Mouse (Mus musculus) lung, embryonic 16.5 days (tissue): Measurements from ENCODE around the gene Cyp2d12. TPM values are rescaled to one million over a fixed set of nuclear protein-coding genes. Genes with fewer than 3 reads are reported as not detected.
"Not testable (repeated sequence)": the region's sequence is repeated elsewhere in the genome, so short reads cannot be mapped to it uniquely, and the experiment has no call there.

ENCODE experiments used
- ATAC-seq: fragments of 200-750 bp; cut with Nextera tagmentation; 2 replicates; pipeline ENCODE4 v1.8.0; 2017; ENCODE audit warnings: low read depth, mild to moderate bottlenecking, moderate library complexity
- H3K27ac ChIP-seq: fragments of 300-500 bp; sonication (generic); 2 replicates; pipeline ENCODE4 v1.5.1; 2014; ENCODE audit warnings: mild to moderate bottlenecking, control low read depth, low read length
- H3K27me3 ChIP-seq: fragments of 300-500 bp; sonication (generic); 2 replicates; pipeline ENCODE4 v1.6.1; 2014; ENCODE audit warnings: low read depth, low read length, mixed read lengths; ENCODE audit not compliant: control insufficient read depth, insufficient read depth
- H3K36me3 ChIP-seq: fragments of 300-500 bp; sonication (generic); 2 replicates; pipeline ENCODE4 v1.6.1; 2014; ENCODE audit warnings: low read length; ENCODE audit not compliant: control insufficient read depth, insufficient read depth
- H3K4me1 ChIP-seq: fragments of 300-500 bp; sonication (generic); replicated peaks from 2 replicates; pipeline ENCODE4 v1.6.1; 2014; ENCODE audit warnings: low read length, mixed read lengths; ENCODE audit not compliant: control insufficient read depth, insufficient read depth
- H3K4me2 ChIP-seq: fragments of 300-500 bp; sonication (generic); 2 replicates; pipeline ENCODE4 v1.6.1; 2014; ENCODE audit warnings: low read depth, low read length, control low read depth
- H3K4me3 ChIP-seq: fragments of 300-500 bp; sonication (generic); 2 replicates; pipeline ENCODE4 v1.5.1; 2014; ENCODE audit warnings: mild to moderate bottlenecking, low read length, control low read depth
- H3K9ac ChIP-seq: fragments of 300-500 bp; sonication (generic); 2 replicates; pipeline ENCODE4 v1.6.1; 2014; ENCODE audit warnings: low read length, control low read depth
- H3K9me3 ChIP-seq: fragments of 300-500 bp; sonication (generic); 2 replicates; pipeline ENCODE4 v1.6.1; 2016; ENCODE audit warnings: low read length; ENCODE audit not compliant: control insufficient read depth
- WGBS: fragments of 180-500 bp; shearing (Covaris S2); extraction: QIAGEN DNeasy Blood & Tissue Kit; methylation state at CpG from one replicate; pipeline ENCODE4 v1.1.7; 2014; 5-methylcytosine and 5-hydroxymethylcytosine counted together
- polyA plus RNA-seq: library from polyadenylated mRNA; unstranded; fragments of >200 nt; fragmentation: Nextera tagmentation; extraction: Ambion mirVana; gene quantifications from 2 replicates; pipeline ENCODE4 v1.2.1, GENCODE M21; 2015

The Cyp2d12 gene
- polyA plus RNA-seq = not detected in 2 replicates

DNA sequence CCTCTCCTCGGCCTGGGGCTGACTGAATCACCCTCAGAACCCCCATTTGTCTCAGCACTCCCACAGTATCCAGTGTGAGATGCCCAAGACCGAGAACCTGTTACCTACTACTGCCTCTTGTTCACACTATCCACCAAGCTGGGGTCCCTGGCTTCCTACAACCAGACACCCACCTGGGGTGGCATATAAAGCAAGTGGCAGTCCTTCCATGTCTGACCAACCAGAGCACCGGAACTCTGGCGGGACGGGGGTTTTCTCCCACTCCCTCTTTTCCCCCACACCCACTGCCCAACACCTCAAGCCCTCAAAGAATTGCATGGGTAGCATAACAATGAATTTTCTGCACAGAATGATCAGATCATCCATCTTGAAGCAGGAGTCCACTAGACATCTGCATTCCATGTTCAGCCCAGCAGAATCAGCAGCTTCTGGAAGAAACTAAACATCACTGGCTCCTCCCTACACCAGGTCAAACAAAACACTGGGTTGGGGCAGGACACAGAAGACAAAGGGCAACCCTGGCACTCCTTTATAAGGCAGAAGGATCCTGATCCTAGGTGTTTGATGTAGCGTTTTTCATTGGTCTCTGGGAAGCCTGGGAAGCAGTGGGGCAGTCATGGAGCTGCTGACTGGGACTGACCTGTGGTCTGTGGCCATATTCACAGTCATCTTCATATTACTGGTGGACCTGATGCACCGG, at the start of gene Cyp2d12:
Cyp2d12 (plus strand) TSS at position 542 of the 700 bp plus-strand sequence.
- WGBS = 72% methylated on average over 7 of the region's 7 CpGs
- H3K36me3 ChIP-seq = no peaks in the 10 kb centered on the region

DNA sequence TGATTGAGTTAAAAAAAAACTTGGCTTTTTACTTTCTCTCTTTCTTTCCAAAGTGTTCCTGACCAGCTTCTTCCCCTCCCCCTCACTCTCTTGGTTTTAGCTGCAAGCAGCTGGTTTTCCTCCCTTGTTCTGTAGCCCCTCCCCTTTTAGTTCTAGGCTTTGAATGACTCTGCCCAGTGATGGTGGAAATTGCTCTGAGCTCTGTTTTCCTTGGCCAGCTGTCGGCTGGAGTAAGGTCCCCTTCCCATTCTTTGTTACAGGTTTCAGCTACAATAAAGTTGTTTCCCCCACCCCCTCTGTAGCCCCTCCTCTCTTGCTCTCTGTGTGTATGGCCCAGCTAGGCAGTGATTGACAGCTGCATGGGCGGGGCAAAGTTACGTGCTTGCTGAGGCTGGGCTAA, 47.9 kb upstream of the Cyp2d12 start:
- H3K9me3 ChIP-seq = 0 out of 2 replicates have a peak, but pooled peaks cover 2% of the 10 kb centered on the region
- no peak for ATAC-seq
- no peak overlapping the region for H3K9ac ChIP-seq
- H3K27ac ChIP-seq = no peak overlapping the region
- H3K36me3 ChIP-seq = no peaks in the 10 kb centered on the region
- H3K27me3 ChIP-seq = no peaks in the 10 kb centered on the region
- H3K4me3 ChIP-seq = no peak overlapping the region
- H3K4me2 ChIP-seq = no peak overlapping the region
- no peaks in the 10 kb centered on the region for H3K4me1 ChIP-seq
- WGBS = 81% methylated on average over 3 of the region's 3 CpGs

More for the DNA sequence above, at the start of gene Cyp2d12:
- no peak within 1 kb of the TSS for H3K4me3 ChIP-seq
- H3K9ac ChIP-seq = no peak within 1 kb of the TSS
- H3K27me3 ChIP-seq = no peaks in the 10 kb centered on the region
- H3K9me3 ChIP-seq = peaks cover 6% of the 10 kb centered on the region; the same call in 1 of the 2 replicates
- no peak within 1 kb of the TSS for H3K27ac ChIP-seq
- ATAC-seq = no peak
- no peak within 1 kb of the TSS for H3K4me2 ChIP-seq
- no peaks in the 10 kb centered on the region for H3K4me1 ChIP-seq

DNA sequence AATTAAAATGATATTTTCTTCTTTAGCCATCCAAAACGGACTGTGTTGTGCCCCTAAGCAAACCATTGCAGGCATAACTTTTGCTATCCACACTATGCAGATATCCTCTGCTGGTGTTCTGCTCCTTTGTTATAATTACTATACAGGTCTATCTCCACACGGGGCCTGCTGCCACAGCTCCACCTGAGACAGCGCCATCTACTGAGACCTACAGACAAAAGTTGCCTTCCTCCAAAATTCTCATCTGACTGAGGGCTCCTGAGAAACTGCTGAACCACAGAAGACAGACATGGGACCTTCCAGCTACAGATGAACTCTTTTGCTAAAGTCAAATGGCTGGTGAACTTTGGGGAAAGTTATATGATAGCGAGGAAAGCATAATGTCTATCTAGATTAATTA, 47.1 kb upstream of the Cyp2d12 start:
- not testable (repeated sequence) for H3K36me3 ChIP-seq, H3K27ac ChIP-seq, H3K27me3 ChIP-seq, H3K4me2 ChIP-seq, H3K4me1 ChIP-seq, ATAC-seq, H3K9me3 ChIP-seq, H3K9ac ChIP-seq, H3K4me3 ChIP-seq
- 38% methylated on average over 4 of the region's 4 CpGs for WGBS

DNA sequence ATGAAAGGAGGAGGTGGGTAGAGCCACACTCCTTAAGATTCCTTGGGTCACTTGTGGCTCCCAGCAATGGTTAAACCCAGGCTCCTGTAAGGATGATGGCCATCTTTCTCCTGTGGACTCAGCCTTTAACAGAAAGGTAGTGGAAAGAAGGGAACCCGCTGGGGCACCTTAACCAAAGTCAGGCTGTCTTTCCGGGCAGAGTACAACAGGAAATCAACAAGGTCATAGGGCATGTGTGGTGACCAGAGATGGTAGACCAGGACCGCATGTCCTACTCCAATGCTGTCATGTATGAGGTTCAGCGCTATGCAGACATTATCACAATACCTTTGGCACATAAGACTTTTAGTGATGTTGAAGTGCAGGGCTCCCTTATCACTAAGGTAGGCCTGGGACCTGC, 45.4 kb upstream of the Cyp2d12 start:
- H3K9ac ChIP-seq, H3K9me3 ChIP-seq, H3K27ac ChIP-seq, ATAC-seq, H3K27me3 ChIP-seq, H3K36me3 ChIP-seq, H3K4me2 ChIP-seq, H3K4me1 ChIP-seq, H3K4me3 ChIP-seq: not testable (repeated sequence)
- WGBS = 69% methylated on average over 4 of the region's 4 CpGs

DNA sequence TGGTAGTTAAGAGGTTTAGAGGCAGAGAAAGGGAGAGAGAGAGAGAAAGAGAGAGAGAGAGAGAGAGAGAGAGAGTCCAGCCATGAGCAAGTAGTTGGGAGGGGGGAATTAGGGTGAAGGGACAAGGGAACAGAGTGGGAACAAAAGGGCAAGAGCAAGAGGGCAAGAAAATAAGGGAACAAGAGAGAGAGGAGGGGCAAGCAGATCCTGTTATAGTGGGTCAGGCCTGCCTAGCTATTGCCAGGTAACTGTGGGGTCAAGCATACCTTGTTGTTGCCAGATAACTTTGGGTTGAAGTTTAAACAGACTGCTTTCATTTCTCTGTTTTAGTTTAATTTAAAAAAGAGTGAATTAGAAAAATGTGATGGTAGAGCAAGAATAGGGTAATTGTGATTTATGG, 44.4 kb upstream of the Cyp2d12 start:
- H3K27ac ChIP-seq, H3K9ac ChIP-seq, H3K9me3 ChIP-seq, H3K4me2 ChIP-seq, H3K4me3 ChIP-seq, H3K4me1 ChIP-seq, ATAC-seq, H3K36me3 ChIP-seq, H3K27me3 ChIP-seq: not testable (repeated sequence)

DNA sequence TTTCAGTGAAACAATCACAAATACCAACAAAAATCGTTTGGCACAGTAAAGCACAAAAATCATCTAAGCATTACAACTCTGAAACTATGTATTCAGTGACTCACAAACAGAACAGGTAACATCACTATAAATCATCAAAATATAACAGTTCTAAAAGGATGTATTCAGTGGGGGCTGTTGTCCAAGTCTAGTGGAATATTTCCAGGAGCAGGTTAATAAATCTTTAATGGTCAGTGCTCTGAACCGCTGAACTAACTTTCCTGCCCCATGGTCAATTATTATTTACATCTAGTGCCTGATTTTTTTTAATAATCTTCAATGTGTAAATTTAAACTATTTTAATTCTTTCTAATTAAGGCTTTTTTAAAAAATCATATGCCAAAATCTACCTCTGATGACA, 42.8 kb upstream of the Cyp2d12 start:
- not testable (repeated sequence) for H3K4me2 ChIP-seq, H3K27ac ChIP-seq, ATAC-seq, H3K27me3 ChIP-seq, H3K9ac ChIP-seq, H3K4me3 ChIP-seq, H3K9me3 ChIP-seq, H3K4me1 ChIP-seq, H3K36me3 ChIP-seq
- 52% methylated on average over 2 of the region's 2 CpGs for WGBS

DNA sequence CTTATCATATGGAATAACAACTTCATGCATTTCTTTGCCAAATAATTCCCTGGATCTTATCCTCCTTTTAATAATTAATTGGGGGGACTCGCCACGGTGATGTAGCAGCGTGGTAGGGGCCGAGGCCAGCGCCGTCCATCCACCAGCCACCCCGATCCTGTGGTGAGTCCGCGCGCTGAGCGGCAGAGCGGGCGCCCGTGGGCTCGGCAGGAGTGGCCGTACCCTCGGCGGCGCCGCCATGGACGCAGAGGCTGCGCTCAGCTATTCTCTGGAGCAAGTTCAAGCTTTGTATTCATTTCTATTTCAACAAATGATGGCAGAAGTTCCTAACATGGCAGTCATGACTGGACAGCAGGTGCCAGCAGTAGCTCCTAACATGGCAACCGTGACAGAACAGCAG, 38.7 kb upstream of the Cyp2d12 start:
- H3K4me3 ChIP-seq, H3K9ac ChIP-seq, H3K27ac ChIP-seq, H3K4me2 ChIP-seq, H3K27me3 ChIP-seq, H3K4me1 ChIP-seq, ATAC-seq, H3K9me3 ChIP-seq, H3K36me3 ChIP-seq: not testable (repeated sequence)
- WGBS = 86% methylated on average over 23 of the region's 23 CpGs

DNA sequence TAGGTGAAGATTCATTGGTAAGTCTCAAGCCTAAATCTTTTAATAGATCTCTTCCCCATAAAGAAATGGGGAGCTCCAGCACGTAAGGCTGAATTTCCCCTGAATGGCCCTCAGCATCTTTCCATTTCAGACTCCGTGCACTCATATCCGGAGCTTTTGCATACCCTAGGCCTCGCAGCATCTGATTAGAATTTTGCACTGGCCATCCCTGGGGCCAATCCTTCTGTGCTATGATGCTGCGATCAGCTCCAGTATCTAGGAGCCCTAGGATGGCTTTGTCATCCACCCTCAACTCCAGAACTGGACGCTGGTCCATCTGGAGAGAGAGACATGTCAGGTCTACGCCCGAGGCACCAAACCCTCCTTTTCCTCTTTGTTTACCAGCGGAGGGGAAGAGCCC, 27.5 kb upstream of the Cyp2d12 start:
- not testable (repeated sequence) for H3K4me3 ChIP-seq, H3K9me3 ChIP-seq, H3K36me3 ChIP-seq, ATAC-seq, H3K27ac ChIP-seq, H3K4me2 ChIP-seq, H3K27me3 ChIP-seq, H3K4me1 ChIP-seq, H3K9ac ChIP-seq
- WGBS = 91% methylated on average over 6 of the region's 9 CpGs

DNA sequence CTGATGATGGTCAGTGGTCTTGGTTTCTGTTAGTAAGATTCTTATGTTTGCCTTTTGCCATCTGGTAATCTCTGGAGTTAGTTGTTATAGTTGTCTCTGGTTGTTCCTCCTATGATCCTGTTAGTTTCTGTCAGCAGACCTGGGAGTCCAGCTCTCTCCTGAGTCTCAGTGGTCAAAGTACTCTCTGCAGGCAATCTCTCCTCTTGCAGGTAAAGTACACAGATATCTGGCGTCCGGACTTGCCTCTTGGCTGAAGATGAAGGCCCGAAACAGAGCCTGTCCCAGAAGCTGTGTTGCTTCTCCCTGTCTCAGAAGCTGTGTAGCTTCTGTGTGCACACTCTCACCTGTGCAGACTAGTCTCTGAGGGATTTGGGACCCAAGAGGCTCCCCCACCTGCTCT, 22.2 kb upstream of the Cyp2d12 start:
- H3K27me3 ChIP-seq, H3K9me3 ChIP-seq, H3K27ac ChIP-seq, H3K4me2 ChIP-seq, H3K9ac ChIP-seq, H3K4me1 ChIP-seq, ATAC-seq, H3K4me3 ChIP-seq, H3K36me3 ChIP-seq: not testable (repeated sequence)
- WGBS = 86% methylated on average over 3 of the region's 3 CpGs

DNA sequence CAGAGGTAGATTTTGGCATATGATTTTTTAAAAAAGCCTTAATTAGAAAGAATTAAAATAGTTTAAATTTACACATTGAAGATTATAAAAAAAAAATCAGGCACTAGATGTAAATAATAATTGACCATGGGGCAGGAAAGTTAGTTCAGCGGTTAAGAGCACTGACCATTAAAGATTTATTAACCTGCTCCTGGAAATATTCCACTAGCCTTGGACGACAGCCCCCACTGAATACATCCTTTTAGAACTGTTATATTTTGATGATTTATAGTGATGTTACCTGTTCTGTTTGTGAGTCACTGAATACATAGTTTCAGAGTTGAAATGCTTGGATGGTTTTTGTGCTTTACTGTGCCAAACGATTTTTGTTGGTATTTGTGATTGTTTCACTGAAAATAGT, 11.9 kb upstream of the Cyp2d12 start:
- not testable (repeated sequence) for H3K9ac ChIP-seq, H3K4me1 ChIP-seq, H3K27ac ChIP-seq, H3K4me3 ChIP-seq, H3K27me3 ChIP-seq, H3K4me2 ChIP-seq, H3K36me3 ChIP-seq, H3K9me3 ChIP-seq, ATAC-seq
- 65% methylated on average over 3 of the region's 3 CpGs for WGBS
